Mouse (Mus musculus) activated CD4-positive, CD25-positive, alpha-beta regulatory T cell, adult 4 months (primary cell): ENCODE results near the gene Med4. TPM values are rescaled to one million over a fixed set of nuclear protein-coding genes. Genes with fewer than 3 reads are reported as not detected.
A peak's percentile ranks its signal among the peaks of the same experiment; 100 is the strongest.
"Not testable (repeated sequence)": the region's sequence is repeated elsewhere in the genome, so short reads cannot be mapped to it uniquely, and the experiment has no call there.

ENCODE experiments used
- ATAC-seq: one replicate; pipeline ENCODE4 v1.8.0; 2017
- polyA plus RNA-seq, 2 experiments: library from polyadenylated mRNA; unstranded; fragments of 100-300 nt; shearing (Covaris generic); gene quantifications; one replicate each; pipeline ENCODE4 v1.2.1; 2017

Med4 gene
- polyA plus RNA-seq, 2 experiments from 2014 or later: 56.3 to 65.1 TPM

- ATAC-seq: no peak
Measured at GRCm38 (mm10) chr14:73502591-73503184, 7.1 kb upstream of the Med4 start.

GRCm38 (mm10) chr14:73503237-73503933 lies 6.4 kb upstream of the Med4 start:
- no peak for ATAC-seq

DNA sequence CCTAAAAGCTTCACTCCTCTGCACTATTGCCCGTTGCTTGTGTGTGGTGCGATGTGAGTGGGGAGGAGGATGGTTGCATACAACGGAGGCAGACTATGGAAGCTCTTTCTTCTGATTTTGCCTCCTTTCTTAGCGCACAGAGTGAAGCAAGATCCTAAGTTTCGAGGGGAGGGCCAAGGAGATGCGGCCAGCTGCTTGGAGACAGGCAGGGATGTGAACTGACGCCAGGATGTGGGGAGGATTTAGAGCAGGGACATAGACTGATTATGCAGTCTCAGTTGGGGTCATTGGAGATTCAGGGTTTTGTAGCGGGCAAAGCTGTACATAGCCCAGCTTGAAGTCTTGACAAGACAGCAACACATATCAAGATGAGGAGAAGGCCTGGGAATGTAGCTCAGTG lies 3.5 kb upstream of the Med4 start:
- no peak for ATAC-seq

DNA sequence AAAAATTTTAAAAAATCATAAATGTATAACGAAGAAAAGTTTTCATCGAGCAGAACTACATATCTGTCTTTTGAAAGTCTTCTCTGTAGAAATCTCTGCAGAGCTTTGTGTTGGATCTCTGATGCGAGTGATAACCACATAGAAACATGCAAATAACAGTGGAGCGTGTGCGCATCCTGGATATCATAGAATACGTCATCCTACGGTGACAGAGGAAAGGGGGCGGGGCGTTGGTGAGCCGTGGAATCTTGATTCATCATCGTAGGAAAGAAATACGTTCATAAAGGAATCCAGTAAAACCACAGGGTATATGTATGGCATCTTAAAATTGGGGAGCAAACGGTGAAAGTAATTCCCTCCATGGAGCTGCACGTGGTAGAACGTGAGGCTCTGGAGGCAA lies 2.6 kb upstream of the Med4 start:
- ATAC-seq: peak; percentile 54

DNA sequence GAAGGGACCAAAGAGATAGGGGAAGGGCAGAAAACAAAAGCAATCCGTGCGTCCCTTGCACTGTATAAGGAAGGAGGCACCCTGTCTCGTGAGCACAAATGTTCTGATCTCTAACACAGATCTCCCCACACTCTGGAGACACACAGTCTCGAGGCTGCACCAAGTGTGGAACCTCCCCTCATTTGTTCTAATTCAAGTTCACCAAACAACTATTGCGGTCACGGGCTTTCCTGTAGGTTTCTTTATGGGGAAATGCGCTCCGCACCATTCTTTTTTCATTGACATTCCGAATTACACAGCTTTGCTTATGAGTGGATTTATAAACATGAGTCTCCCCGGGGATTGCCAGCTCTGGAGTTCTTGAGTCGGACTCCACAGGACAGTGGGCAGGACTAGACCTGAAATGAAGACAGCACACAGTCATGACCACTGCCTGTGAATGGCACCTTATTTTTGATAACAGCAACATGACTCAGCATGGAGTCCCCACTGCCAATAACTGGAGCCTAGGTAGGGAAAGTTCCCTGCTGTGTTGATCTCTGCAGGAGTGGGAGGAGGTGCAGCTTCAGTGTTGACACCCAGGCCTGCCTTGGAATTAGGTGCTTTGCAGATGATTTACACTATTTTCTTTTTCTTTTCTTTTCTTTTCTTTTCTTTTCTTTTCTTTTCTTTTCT lies 2.0 kb upstream of the Med4 start:
- ATAC-seq: peak; percentile 22

DNA sequence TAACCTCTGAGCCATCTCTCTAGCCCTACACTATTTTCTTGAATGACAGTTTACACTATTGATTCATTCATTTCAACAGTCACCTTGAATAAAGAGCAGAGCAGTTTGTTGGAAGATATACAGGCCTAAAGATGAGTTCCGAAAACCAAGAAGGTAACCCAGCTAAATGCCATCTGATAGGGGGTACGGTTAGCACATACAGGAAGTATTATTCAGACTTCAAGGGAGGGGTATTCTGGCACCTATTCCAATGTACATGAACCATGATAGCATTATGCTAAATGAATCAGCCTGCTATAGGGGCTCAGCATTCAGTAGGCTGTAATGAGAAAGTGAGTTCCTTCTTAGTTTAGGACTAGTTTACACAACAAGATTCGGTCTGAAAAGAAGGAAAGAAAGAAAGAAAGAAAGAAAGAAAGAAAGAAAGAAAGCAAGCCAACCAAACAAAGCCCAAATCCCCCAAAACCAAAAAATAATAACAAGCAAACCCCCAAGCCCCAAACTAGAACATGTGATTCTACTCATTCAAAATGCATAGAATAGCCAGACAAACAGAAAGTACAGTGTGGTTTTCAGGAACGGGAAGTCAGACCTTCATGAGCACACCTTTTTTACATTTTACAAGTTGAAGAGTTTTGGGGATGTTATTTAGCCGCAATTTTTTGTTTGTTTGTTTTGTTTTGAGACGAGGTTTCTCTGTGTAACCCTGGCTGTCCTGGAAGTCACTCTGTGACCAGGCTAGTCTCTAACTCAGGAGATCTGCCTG lies 1.0 kb upstream of the Med4 start:
- ATAC-seq: no peak

GRCm38 (mm10) chr14:73524136-73524535 lies 14.3 kb downstream of the Med4 start:
- ATAC-seq: no peak

GRCm38 (mm10) chr14:73524766-73525448 lies 15.1 kb downstream of the Med4 start, which contains the start of gene Sucla2:
TSS of gene Sucla2 (plus strand) at chr14:73525319.
- ATAC-seq: peak; percentile 98

DNA sequence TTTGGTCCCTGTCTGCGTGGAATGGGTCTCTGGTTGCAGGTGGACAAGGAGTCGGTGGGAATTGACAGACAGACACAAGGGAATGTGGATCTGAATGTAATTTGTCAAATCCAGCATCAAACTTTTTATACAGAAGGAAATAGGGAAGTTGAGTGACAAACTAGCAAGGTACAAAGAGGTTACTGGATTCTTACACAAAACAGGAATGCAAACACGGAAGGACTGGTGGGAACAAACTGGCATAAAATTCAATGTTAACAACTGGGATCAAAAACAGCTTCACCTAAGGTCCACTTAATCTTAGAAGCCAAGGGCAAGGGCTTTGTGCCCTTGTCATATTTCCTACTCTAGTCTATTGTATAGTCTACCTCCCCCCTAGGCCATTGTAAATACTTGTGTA lies 18.8 kb downstream of the Med4 start:
- not testable (repeated sequence) for ATAC-seq

- no peak for ATAC-seq
Measured at GRCm38 (mm10) chr14:73533755-73534465, 24.1 kb downstream of the Med4 start.

- no peak for ATAC-seq
Measured at GRCm38 (mm10) chr14:73535641-73536040, 25.8 kb downstream of the Med4 start.

DNA sequence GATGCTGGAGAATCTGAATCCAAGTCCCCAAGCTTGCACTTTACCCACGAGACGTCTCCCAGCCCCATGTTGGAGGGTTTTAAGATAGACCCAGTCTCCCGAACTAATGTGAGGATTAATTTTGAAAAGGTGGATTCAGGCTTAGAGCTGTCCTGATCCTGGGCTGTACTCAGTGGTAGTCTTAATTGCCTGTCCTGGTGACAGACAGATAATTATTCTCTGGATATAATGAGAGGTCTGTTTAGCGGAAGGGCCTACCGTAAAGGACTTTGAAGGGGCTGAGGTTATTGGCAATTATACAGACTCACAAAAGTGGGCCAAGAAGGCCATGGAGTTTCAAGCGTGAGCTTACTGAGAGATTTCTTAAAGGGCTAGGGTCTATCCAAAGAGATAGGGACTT lies 34.0 kb downstream of the Med4 start:
- no peak for ATAC-seq

DNA sequence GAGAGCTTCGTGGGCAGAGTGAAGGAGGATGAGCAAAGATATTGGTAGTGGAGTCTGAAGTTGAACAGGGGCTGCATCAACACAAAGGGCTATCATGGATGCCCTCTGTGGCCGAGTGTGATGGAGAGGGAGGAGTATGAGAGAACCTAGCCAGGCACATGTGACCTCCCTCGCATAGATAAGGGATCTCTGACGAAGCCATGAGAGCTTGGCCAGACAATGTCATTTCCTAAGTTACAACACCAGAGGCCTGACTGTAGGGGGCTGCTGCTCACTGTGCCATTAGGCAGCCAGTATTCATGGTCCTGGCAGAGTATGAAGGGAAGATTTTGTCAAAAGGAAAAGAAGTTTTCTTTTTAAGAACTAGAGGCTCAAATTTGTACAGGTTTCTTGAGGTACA lies 37.2 kb downstream of the Med4 start:
- ATAC-seq: no peak

DNA sequence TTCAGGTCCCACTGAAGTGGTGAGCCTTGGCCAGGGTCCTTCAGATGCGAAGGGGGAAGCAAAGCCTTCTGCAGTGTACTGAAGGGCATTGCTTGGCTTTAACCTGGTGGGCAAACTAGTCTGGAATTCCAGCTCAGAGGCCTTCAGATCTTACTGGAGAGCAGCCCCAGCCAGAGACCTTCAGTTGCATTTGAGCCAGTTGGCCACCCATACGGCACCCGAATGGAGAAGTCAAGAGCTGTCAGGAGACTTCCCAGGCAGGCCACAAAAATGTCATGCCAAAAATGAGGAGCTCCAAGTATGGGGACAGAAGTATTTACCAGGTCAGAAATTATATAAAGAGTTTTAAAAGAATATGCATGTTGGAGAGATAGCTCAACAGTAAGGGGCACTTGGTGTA lies 38.2 kb downstream of the Med4 start, which contains the start of gene Nudt15:
Gene Nudt15, minus strand, starts transcription at position 192 of the 400 bp plus-strand sequence.
- ATAC-seq: no peak

GRCm38 (mm10) chr14:73550291-73550690 lies 40.5 kb downstream of the Med4 start:
- ATAC-seq: no peak

GRCm38 (mm10) chr14:73550732-73551131 lies 40.9 kb downstream of the Med4 start:
- no peak for ATAC-seq

GRCm38 (mm10) chr14:73551164-73551563 lies 41.3 kb downstream of the Med4 start:
- ATAC-seq: no peak

GRCm38 (mm10) chr14:73552341-73553121 lies 42.7 kb downstream of the Med4 start:
- peak; percentile 82 for ATAC-seq

GRCm38 (mm10) chr14:73553122-73553696 lies 43.4 kb downstream of the Med4 start:
- ATAC-seq: no peak
